In genomic region chr2:32350471-32351051, GRCm38 (mm10) we compare ENCODE assay signal across 11 mouse cellular contexts. TPM values are rescaled to one million over a fixed set of nuclear protein-coding genes. Genes with fewer than 3 reads are reported as not detected.
DNase-seq lines count a peak whose midpoint lies in the region; ATAC-seq and TF ChIP-seq lines count a peak whose summit lies in the region.
"Had no signal": no experiment of that assay in that cellular context is flagged by ENCODE, and none has a peak within 500 bp of the region (broad histone marks: within the 10 kb centered on the region; RNA-seq: fewer than 3 reads in every experiment).

No protein-coding gene starts in this region.

- H3K9ac ChIP-seq in limb, embryonic 13.5 days, result peak overlapping the region; percentile 91

- no peaks in the 10 kb centered on the region for H3K9me3 ChIP-seq in embryonic facial prominence, embryonic 10.5 days
- H3K9me3 ChIP-seq in limb, embryonic 13.5 days, result no peaks in the 10 kb centered on the region

- WGBS in embryonic facial prominence, embryonic 10.5 days, result 53% methylated on average over 13 of the region's 13 CpGs
- WGBS in limb, embryonic 13.5 days, result 52% methylated on average over 13 of the region's 13 CpGs
- 48% methylated on average over 13 of the region's 13 CpGs for WGBS in lung, adult 2 months

- DNase-seq in 3134 (ENCODE audit: extremely low read depth, insufficient read length, low spot score) (peak; percentile 51), 3T3-L1 (ENCODE audit: low read depth, low spot score) (peak; percentile 31), adipocyte (ENCODE audit: low spot score) (no peak)
- DNase-seq in embryonic facial prominence, embryonic 10.5 days (ENCODE audit: low spot score), result no peak
- DNase-seq in lung, adult 2 months, result no peak
- no peak for DNase-seq in layer of hippocampus, postnatal 14 days (ENCODE audit: low spot score in 2 of 2)
- DNase-seq: kidney, adult 8-10 months; thymus, postnatal 36 days had no signal

- peaks cover 48% of the 10 kb centered on the region for H3K4me1 ChIP-seq in embryonic facial prominence, embryonic 10.5 days
- H3K4me1 ChIP-seq in limb, embryonic 13.5 days, result peaks cover 35% of the 10 kb centered on the region
- H3K4me1 ChIP-seq in lung, adult 2 months (ENCODE audit: control insufficient read depth, insufficient read depth, low read length), result peaks cover 2% of the 10 kb centered on the region; the same call in 1 of the 2 replicates

- peaks cover 21% of the 10 kb centered on the region for H3K27me3 ChIP-seq in embryonic facial prominence, embryonic 10.5 days (replicated peaks; ENCODE audit: low read depth, poor library complexity, severe bottlenecking)
- H3K27me3 ChIP-seq in limb, embryonic 13.5 days, result no peaks in the 10 kb centered on the region

- H3K27ac ChIP-seq in embryonic facial prominence, embryonic 10.5 days (replicated peaks), result 0 out of 2 replicates have a peak overlapping the region, but pooled peaks have one; percentile 1
- H3K27ac ChIP-seq in limb, embryonic 13.5 days, result no peak overlapping the region

- no peak for TF ChIP-seq CTCF in lung, adult 2 months (IDR thresholded peaks at IDR 0.05; ENCODE audit: insufficient read depth, low read length)

- peaks cover 39% of the 10 kb centered on the region for H3K36me3 ChIP-seq in embryonic facial prominence, embryonic 10.5 days (replicated peaks)
- H3K36me3 ChIP-seq in limb, embryonic 13.5 days, result peaks cover 28% of the 10 kb centered on the region

- no peak for ATAC-seq in limb, embryonic 13.5 days (ENCODE audit: low FRiP score, low read depth)

- H3K4me3 ChIP-seq in embryonic facial prominence, embryonic 10.5 days, result peak overlapping the region; percentile 79; the same call in 1 of the 2 replicates
- 0 out of 2 replicates have a peak overlapping the region, but pooled peaks have one; percentile 81 for H3K4me3 ChIP-seq in limb, embryonic 13.5 days
- H3K4me3 ChIP-seq in lung, adult 2 months (replicated peaks; ENCODE audit: extremely low read depth, low read depth, low read length), result no peak overlapping the region
- H3K4me3 ChIP-seq: erythroblast, embryonic 14.5 days had no signal

- TF ChIP-seq POLR2A in lung, adult 2 months (IDR thresholded peaks at IDR 0.05; ENCODE audit: borderline replicate concordance, extremely low read depth, low read depth, low read length), result no peak

- H3K4me2 ChIP-seq in limb, embryonic 13.5 days (replicated peaks), result peak overlapping the region; percentile 90
- H3K4me2 ChIP-seq: heart, embryonic 11.5 days had no signal

RNA-seq across cellular contexts. Expression of gene Ciz1, which starts 1.6 kb away (rescaled TPM):
- polyA plus RNA-seq in embryonic facial prominence, embryonic 10.5 days (2016; fragmentation: Nextera tagmentation; extraction: Ambion mirVana), result 65.8 and 66.4 TPM in 2 replicates
- polyA plus RNA-seq in limb, embryonic 13.5 days (2015; fragmentation: Nextera tagmentation; extraction: Ambion mirVana), result 49.8 and 54.9 TPM in 2 replicates
- polyA plus RNA-seq in lung, adult 2 months (2012; rRNA removed), result 237 and 245 TPM in 2 replicates
- 10 to 100 TPM; 67.3 to 69.5 TPM for total RNA-seq in layer of hippocampus, postnatal 14 days (2021)

RNA-seq across cellular contexts. Expression of gene Dnm1, which starts 2.6 kb away (rescaled TPM):
- 20.7 and 23.5 TPM in 2 replicates for polyA plus RNA-seq in embryonic facial prominence, embryonic 10.5 days (2016; fragmentation: Nextera tagmentation; extraction: Ambion mirVana)
- polyA plus RNA-seq in limb, embryonic 13.5 days (2015; fragmentation: Nextera tagmentation; extraction: Ambion mirVana), result 32.4 and 32.5 TPM in 2 replicates
- polyA plus RNA-seq in lung, adult 2 months (2012; rRNA removed), result 44.0 and 60.3 TPM in 2 replicates
- total RNA-seq in layer of hippocampus, postnatal 14 days (2021), result 1,000 to 10,000 TPM; 1,139 to 1,143 TPM

RNA-seq across cellular contexts. Expression of gene 1110008P14Rik, which starts 31.2 kb away (rescaled TPM):
- polyA plus RNA-seq in embryonic facial prominence, embryonic 10.5 days (2016; fragmentation: Nextera tagmentation; extraction: Ambion mirVana), result 35.0 and 39.3 TPM in 2 replicates
- 45.8 and 48.7 TPM in 2 replicates for polyA plus RNA-seq in limb, embryonic 13.5 days (2015; fragmentation: Nextera tagmentation; extraction: Ambion mirVana)
- polyA plus RNA-seq in lung, adult 2 months (2012; rRNA removed), result 170 and 173 TPM in 2 replicates
- total RNA-seq in layer of hippocampus, postnatal 14 days (2021), result 100 to 1,000 TPM; 181 to 189 TPM

RNA-seq across cellular contexts. Expression of gene Lcn2, which starts 37.5 kb away (rescaled TPM):
- not detected in 2 replicates for polyA plus RNA-seq in embryonic facial prominence, embryonic 10.5 days (2016; fragmentation: Nextera tagmentation; extraction: Ambion mirVana)
- polyA plus RNA-seq in limb, embryonic 13.5 days (2015; fragmentation: Nextera tagmentation; extraction: Ambion mirVana), result 0.27 and 0.36 TPM in 2 replicates
- polyA plus RNA-seq in lung, adult 2 months (2012; rRNA removed), result 193 and 242 TPM in 2 replicates
- 1 to 10 TPM; 2.0 to 2.9 TPM for total RNA-seq in layer of hippocampus, postnatal 14 days (2021)

RNA-seq across cellular contexts. Expression of gene Ptges2, which starts 45.1 kb away (rescaled TPM):
- 32.2 and 32.5 TPM in 2 replicates for polyA plus RNA-seq in embryonic facial prominence, embryonic 10.5 days (2016; fragmentation: Nextera tagmentation; extraction: Ambion mirVana)
- polyA plus RNA-seq in limb, embryonic 13.5 days (2015; fragmentation: Nextera tagmentation; extraction: Ambion mirVana), result 29.8 and 30.1 TPM in 2 replicates
- polyA plus RNA-seq in lung, adult 2 months (2012; rRNA removed), result 14.7 and 23.8 TPM in 2 replicates
- 10 to 100 TPM; 36.6 to 40.3 TPM for total RNA-seq in layer of hippocampus, postnatal 14 days (2021)

Comparison
In these comparisons a context has a peak if more than half of its experiments do, and no peak if none do; other contexts are left out.
1. DNase-seq: peak in 3134 (single experiment) and 3T3-L1 (single experiment); none in embryonic facial prominence, embryonic 10.5 days (single experiment), adipocyte (single experiment), lung, adult 2 months (single experiment) and layer of hippocampus, postnatal 14 days (0 of 2).